Mouse (Mus musculus): ENCODE results near the gene Tctex1d2.

DNA sequence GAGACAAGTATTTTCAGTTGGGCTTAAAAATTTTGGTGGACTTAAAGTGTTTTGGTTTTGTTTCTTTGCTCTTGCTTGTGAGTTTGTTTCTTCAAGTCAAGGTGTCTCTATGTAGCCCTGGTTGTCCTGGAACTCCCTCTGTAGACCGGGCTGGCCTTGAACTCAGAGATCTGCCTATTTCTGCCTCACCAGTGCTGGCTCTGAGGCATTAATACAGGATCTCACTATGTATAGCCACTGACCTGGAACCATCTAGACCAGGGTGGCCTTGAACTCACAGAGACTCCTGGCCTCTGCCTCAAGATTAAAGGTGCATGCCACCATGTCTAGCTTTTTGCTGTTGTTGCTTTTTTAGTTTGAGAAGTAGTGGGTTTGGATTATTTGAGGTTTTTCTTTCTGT, 12.4 kb downstream of the Tctex1d2 start:
- TF ChIP-seq CTCF (IDR thresholded peaks at IDR 0.05; ENCODE audit: low read depth), result no peak
- no peak for TF ChIP-seq EP300 (IDR thresholded peaks at IDR 0.05; ENCODE audit: low read depth)
